Mouse (Mus musculus) Muller cell, postnatal 12 days (primary cell): Measurements from ENCODE around the gene Ppif.

Experiments
- DNase-seq: peaks from one replicate; pipeline ENCODE4 v3.0.0-alpha.2; 2015; ENCODE audit errors: inconsistent ontology term

The Ppif gene

GRCm38 (mm10) chr14:25693888-25694568 lies at the start of gene Ppif:
Gene Ppif, plus strand, starts transcription at chr14:25694154.
- peak; percentile 96 for DNase-seq

GRCm38 (mm10) chr14:25645717-25646116 lies 48.2 kb upstream of the Ppif start:
- no peak for DNase-seq

GRCm38 (mm10) chr14:25646161-25646621 lies 47.8 kb upstream of the Ppif start:
- DNase-seq = peak; percentile 44

GRCm38 (mm10) chr14:25651131-25651530 lies 42.8 kb upstream of the Ppif start:
- no peak for DNase-seq

GRCm38 (mm10) chr14:25651905-25652304 lies 42.0 kb upstream of the Ppif start:
- DNase-seq = no peak

GRCm38 (mm10) chr14:25654401-25655197 lies 39.4 kb upstream of the Ppif start:
- DNase-seq = no peak

GRCm38 (mm10) chr14:25660661-25661060 lies 33.3 kb upstream of the Ppif start:
- peak; percentile 58 for DNase-seq

GRCm38 (mm10) chr14:25661185-25661920 lies 32.6 kb upstream of the Ppif start:
- DNase-seq = no peak

- no peak for DNase-seq
Observed at GRCm38 (mm10) chr14:25663649-25664309, 30.2 kb upstream of the Ppif start.

GRCm38 (mm10) chr14:25664310-25664695 lies 29.7 kb upstream of the Ppif start:
- no peak for DNase-seq

GRCm38 (mm10) chr14:25665314-25665970 lies 28.5 kb upstream of the Ppif start:
- no peak for DNase-seq

- no peak for DNase-seq
Observed at GRCm38 (mm10) chr14:25666668-25667376, 27.1 kb upstream of the Ppif start.

GRCm38 (mm10) chr14:25667587-25667986 lies 26.4 kb upstream of the Ppif start:
- no peak for DNase-seq

- DNase-seq = peak; percentile 32
Observed at GRCm38 (mm10) chr14:25679625-25680024, 14.3 kb upstream of the Ppif start.

- DNase-seq = no peak
Observed at GRCm38 (mm10) chr14:25682020-25682419, 11.9 kb upstream of the Ppif start.

GRCm38 (mm10) chr14:25686216-25686945 lies 7.6 kb upstream of the Ppif start:
- DNase-seq = no peak

GRCm38 (mm10) chr14:25686983-25687901 lies 6.7 kb upstream of the Ppif start:
- no peak for DNase-seq

- DNase-seq = no peak
Observed at GRCm38 (mm10) chr14:25693271-25693887, 575 bp upstream of the Ppif start.

GRCm38 (mm10) chr14:25694569-25694897 lies 579 bp downstream of the Ppif start:
- DNase-seq = no peak
